Mouse (Mus musculus) neural tube, embryonic 14.5 days (tissue): Measurements from ENCODE around the gene Slc1a2. TPM values are rescaled to one million over a fixed set of nuclear protein-coding genes. Genes with fewer than 3 reads are reported as not detected.

Experiments used
- ATAC-seq: fragments of 200-750 bp; cut with Nextera tagmentation; 2 replicates; pipeline ENCODE4 v1.8.0; 2017; ENCODE audit warnings: low read depth, mild to moderate bottlenecking, moderate TSS enrichment, moderate library complexity
- H3K27ac ChIP-seq: fragments of 300-500 bp; sonication (generic); 2 replicates; pipeline ENCODE4 v1.5.1; 2014; ENCODE audit warnings: low read depth, mild to moderate bottlenecking, control low read depth, low read length, moderate library complexity, mixed read lengths
- H3K27me3 ChIP-seq: fragments of 300-500 bp; sonication (generic); 2 replicates; pipeline ENCODE4 v1.6.1; 2014; ENCODE audit warnings: low read length; ENCODE audit not compliant: control insufficient read depth, insufficient read depth
- H3K36me3 ChIP-seq: fragments of 300-500 bp; sonication (generic); 2 replicates; pipeline ENCODE4 v1.6.1; 2014; ENCODE audit warnings: low read length, mixed read lengths; ENCODE audit not compliant: control insufficient read depth, insufficient read depth
- H3K4me1 ChIP-seq: fragments of 300-500 bp; sonication (generic); 2 replicates; pipeline ENCODE4 v1.6.1; 2014; ENCODE audit warnings: low read length; ENCODE audit not compliant: control insufficient read depth, insufficient read depth
- H3K4me2 ChIP-seq: fragments of 300-500 bp; sonication (generic); 2 replicates; pipeline ENCODE4 v1.6.1; 2014; ENCODE audit warnings: mild to moderate bottlenecking, low read depth, low read length, control low read depth
- H3K4me3 ChIP-seq: fragments of 300-500 bp; sonication (generic); 2 replicates; pipeline ENCODE4 v1.5.1; 2014; ENCODE audit warnings: low read depth, low read length, control low read depth, mixed read lengths
- H3K9ac ChIP-seq: fragments of 300-500 bp; sonication (generic); replicated peaks from 2 replicates; pipeline ENCODE4 v1.6.1; 2014; ENCODE audit warnings: low read depth, mild to moderate bottlenecking, control low read depth, low read length, mixed read lengths
- H3K9me3 ChIP-seq: fragments of 300-500 bp; sonication (generic); 2 replicates; pipeline ENCODE4 v1.6.1; 2016; ENCODE audit warnings: low read length; ENCODE audit not compliant: control insufficient read depth
- WGBS: fragments of 180-500 bp; shearing (Covaris S2); extraction: QIAGEN DNeasy Blood & Tissue Kit; methylation state at CpG from one replicate; pipeline ENCODE4 v1.1.7; 2014; 5-methylcytosine and 5-hydroxymethylcytosine counted together
- polyA plus RNA-seq: library from polyadenylated mRNA; unstranded; fragments of >200 nt; fragmentation: Nextera tagmentation; extraction: Ambion mirVana; gene quantifications from 2 replicates; pipeline ENCODE4 v1.2.1, GENCODE M21; 2014

The Slc1a2 gene
- polyA plus RNA-seq, 1 experiment from 2014 or later, result 40.8 TPM

- peak overlapping the region; percentile 62 for H3K4me3 ChIP-seq
- H3K9ac ChIP-seq, result peak overlapping the region; percentile 74
- no peaks in the 10 kb centered on the region for H3K9me3 ChIP-seq
- peak overlapping the region; percentile 91 for H3K27ac ChIP-seq
- ATAC-seq, result peak; percentile 89
- no peaks in the 10 kb centered on the region for H3K36me3 ChIP-seq
- peak overlapping the region; percentile 83 for H3K4me2 ChIP-seq
- under 1% methylated on average over 74 of the region's 80 CpGs for WGBS
- H3K4me1 ChIP-seq, result peaks cover 33% of the 10 kb centered on the region
- no peaks in the 10 kb centered on the region for H3K27me3 ChIP-seq
These were observed 432 bp downstream of the Slc1a2 start for GRCm38 (mm10) chr2:102658661-102659520.

- Histone ChIP-seq H3K4me3 (peak overlapping the region; percentile 62), H3K27me3 (no peaks in the 10 kb centered on the region), H3K36me3 (no peaks in the 10 kb centered on the region), H3K27ac (peak overlapping the region; percentile 91), H3K4me2 (peak overlapping the region; percentile 83), H3K9me3 (no peaks in the 10 kb centered on the region), H3K4me1 (peaks cover 36% of the 10 kb centered on the region), H3K9ac (peak overlapping the region; percentile 74)
- WGBS, result 0% methylated on average over 8 of the region's 10 CpGs
- 0 out of 2 replicates have a peak, but pooled peaks have one; percentile 23 for ATAC-seq
These were observed 1.0 kb downstream of the Slc1a2 start for GRCm38 (mm10) chr2:102659521-102659830.

- H3K9me3 ChIP-seq, result no peaks in the 10 kb centered on the region
- WGBS, result 21% methylated on average over 2 of the region's 2 CpGs
- no peaks in the 10 kb centered on the region for H3K27me3 ChIP-seq
- no peaks in the 10 kb centered on the region for H3K36me3 ChIP-seq
- peaks cover 36% of the 10 kb centered on the region for H3K4me1 ChIP-seq
- H3K27ac ChIP-seq, result peak overlapping the region; percentile 91; the same call in 1 of the 2 replicates
- H3K4me2 ChIP-seq, result peak overlapping the region; percentile 83
- ATAC-seq, result no peak
- H3K9ac ChIP-seq, result peak overlapping the region; percentile 35; the same call in 1 of the 2 replicates
- H3K4me3 ChIP-seq, result peak overlapping the region; percentile 62
These were observed 2.6 kb downstream of the Slc1a2 start for GRCm38 (mm10) chr2:102661052-102661451.

GRCm38 (mm10) chr2:102662911-102663310, 4.5 kb downstream of the Slc1a2 start:
- peaks cover 30% of the 10 kb centered on the region for H3K4me1 ChIP-seq
- ATAC-seq, result no peak

GRCm38 (mm10) chr2:102663339-102663738, 4.9 kb downstream of the Slc1a2 start:
- no peaks in the 10 kb centered on the region for H3K36me3 ChIP-seq
- WGBS, result 8% methylated on average over 6 of the region's 6 CpGs
- peaks cover 30% of the 10 kb centered on the region for H3K4me1 ChIP-seq
- peak overlapping the region; percentile 4; the same call in 1 of the 2 replicates for H3K4me3 ChIP-seq
- no peaks in the 10 kb centered on the region for H3K9me3 ChIP-seq
- ATAC-seq, result no peak
- H3K27ac ChIP-seq, result peak overlapping the region; percentile 91
- H3K9ac ChIP-seq, result no peak overlapping the region; the same call in 1 of the 2 replicates
- no peaks in the 10 kb centered on the region for H3K27me3 ChIP-seq
- H3K4me2 ChIP-seq, result peak overlapping the region; percentile 83

More at GRCm38 (mm10) chr2:102662911-102663310, 4.5 kb downstream of the Slc1a2 start:
- H3K9ac ChIP-seq, result no peak overlapping the region; the same call in 1 of the 2 replicates
- no peaks in the 10 kb centered on the region for H3K27me3 ChIP-seq
- H3K4me3 ChIP-seq, result peak overlapping the region; percentile 4; the same call in 1 of the 2 replicates
- WGBS, result 23% methylated on average over 9 of the region's 9 CpGs
- peak overlapping the region; percentile 91 for H3K27ac ChIP-seq
- H3K4me2 ChIP-seq, result peak overlapping the region; percentile 83
- no peaks in the 10 kb centered on the region for H3K36me3 ChIP-seq
- no peaks in the 10 kb centered on the region for H3K9me3 ChIP-seq

- no peaks in the 10 kb centered on the region for H3K27me3 ChIP-seq
- peaks cover 30% of the 10 kb centered on the region for H3K4me1 ChIP-seq
- ATAC-seq, result no peak
- H3K36me3 ChIP-seq, result no peaks in the 10 kb centered on the region
- peak overlapping the region; percentile 56 for H3K27ac ChIP-seq
- H3K9ac ChIP-seq, result no peak overlapping the region; the same call in 1 of the 2 replicates
- H3K4me2 ChIP-seq, result peak overlapping the region; percentile 83
- no peaks in the 10 kb centered on the region for H3K9me3 ChIP-seq
- WGBS, result 32% methylated on average over 3 of the region's 3 CpGs
- no peak overlapping the region for H3K4me3 ChIP-seq
These were observed 5.4 kb downstream of the Slc1a2 start for GRCm38 (mm10) chr2:102663865-102664264.

GRCm38 (mm10) chr2:102667981-102668380, 9.5 kb downstream of the Slc1a2 start:
- H3K27ac ChIP-seq, result no peak overlapping the region
- H3K4me3 ChIP-seq, result no peak overlapping the region
- peaks cover 10% of the 10 kb centered on the region for H3K4me1 ChIP-seq
- no peak for ATAC-seq
- H3K9ac ChIP-seq, result no peak overlapping the region
- no peaks in the 10 kb centered on the region for H3K36me3 ChIP-seq
- H3K4me2 ChIP-seq, result no peak overlapping the region
- no peaks in the 10 kb centered on the region for H3K27me3 ChIP-seq
- 76% methylated on average over 6 of the region's 6 CpGs for WGBS
- no peaks in the 10 kb centered on the region for H3K9me3 ChIP-seq

- H3K4me1 ChIP-seq, result peaks cover 14% of the 10 kb centered on the region
- H3K9ac ChIP-seq, result no peak overlapping the region
- H3K4me2 ChIP-seq, result no peak overlapping the region
- H3K36me3 ChIP-seq, result no peaks in the 10 kb centered on the region
- H3K27ac ChIP-seq, result no peak overlapping the region
- ATAC-seq, result no peak
- 8% methylated on average over 6 of the region's 6 CpGs for WGBS
- no peaks in the 10 kb centered on the region for H3K9me3 ChIP-seq
- no peaks in the 10 kb centered on the region for H3K27me3 ChIP-seq
- H3K4me3 ChIP-seq, result no peak overlapping the region
These were observed 11.1 kb downstream of the Slc1a2 start for GRCm38 (mm10) chr2:102669580-102669979.

- peaks cover 18% of the 10 kb centered on the region for H3K4me1 ChIP-seq
- no peaks in the 10 kb centered on the region for H3K27me3 ChIP-seq
- H3K9me3 ChIP-seq, result no peaks in the 10 kb centered on the region
- H3K27ac ChIP-seq, result peak overlapping the region; percentile 46; the same call in 1 of the 2 replicates
- H3K4me3 ChIP-seq, result no peak overlapping the region
- H3K36me3 ChIP-seq, result no peaks in the 10 kb centered on the region
- 20% methylated on average over 2 of the region's 2 CpGs for WGBS
- ATAC-seq, result peak; percentile 26; the same call in 1 of the 2 replicates
- no peak overlapping the region for H3K9ac ChIP-seq
- no peak overlapping the region for H3K4me2 ChIP-seq
These were observed 16.1 kb downstream of the Slc1a2 start for GRCm38 (mm10) chr2:102674582-102674981.
